ENCODE assay signal across 15 mouse cellular contexts in genomic region chr4:136666002-136666401, GRCm38 (mm10). TPM values are rescaled to one million over a fixed set of nuclear protein-coding genes. Genes with fewer than 3 reads are reported as not detected.
DNase-seq lines count a peak whose midpoint lies in the region; ATAC-seq and TF ChIP-seq lines count a peak whose summit lies in the region.
"Had no signal": no experiment of that assay in that cellular context is flagged by ENCODE, and none has a peak within 500 bp of the region (broad histone marks: within the 10 kb centered on the region; RNA-seq: fewer than 3 reads in every experiment).

No protein-coding gene starts in this region.

- H3K27ac ChIP-seq in kidney, postnatal 0 days = no peak overlapping the region
- no peak overlapping the region for H3K27ac ChIP-seq in testis, adult 2 months (ENCODE audit: control insufficient read depth, insufficient read depth, low read depth, low read length)
- no peak overlapping the region for H3K27ac ChIP-seq in stomach, postnatal 0 days (replicated peaks)
- H3K27ac ChIP-seq: limb, embryonic 12.5 days had no signal

- no peaks in the 10 kb centered on the region for H3K27me3 ChIP-seq in kidney, postnatal 0 days (ENCODE audit: insufficient read depth, low read length)
- no peaks in the 10 kb centered on the region for H3K27me3 ChIP-seq in testis, adult 2 months (ENCODE audit: control insufficient read depth, insufficient read depth, low read length)
- H3K27me3 ChIP-seq in stomach, postnatal 0 days (ENCODE audit: control insufficient read depth, insufficient read depth, low read length) = no peaks in the 10 kb centered on the region
- H3K27me3 ChIP-seq: forebrain, embryonic 13.5 days; limb, embryonic 12.5 days had no signal

- peak; percentile 19 for DNase-seq in CD4-positive, CD25-positive, alpha-beta regulatory T cell, adult 2 months (ENCODE audit: low read depth, low spot score)
- no peak for DNase-seq in kidney, postnatal 0 days (ENCODE audit: low spot score)
- no peak for DNase-seq in kidney, adult 9 months
- no peak for DNase-seq in testis, postnatal 10 days (ENCODE audit: low spot score)
- DNase-seq in stomach, postnatal 0 days (ENCODE audit: low spot score) = no peak
- no peak for DNase-seq in embryo, embryonic 11 days
- DNase-seq: adrenal gland, postnatal 36 days; gastrocnemius, postnatal 14 days; heart, postnatal 10 days had no signal

- ATAC-seq in CD4-positive, CD25-positive, alpha-beta regulatory T cell, adult 4 months = no peak
- no peak for ATAC-seq in kidney, postnatal 0 days (replicated peaks; ENCODE audit: low FRiP score, low read depth)
- no peak for ATAC-seq in stomach, postnatal 0 days (ENCODE audit: low FRiP score, low TSS enrichment)
- ATAC-seq: forebrain, embryonic 13.5 days had no signal

- H3K9ac ChIP-seq in kidney, postnatal 0 days (ENCODE audit: low read depth, low read length) = no peak overlapping the region
- no peak overlapping the region for H3K9ac ChIP-seq in stomach, postnatal 0 days (ENCODE audit: low read length)
- H3K9ac ChIP-seq: forebrain, embryonic 13.5 days; limb, embryonic 12.5 days had no signal

- TF ChIP-seq POLR2A in testis, adult 2 months (IDR thresholded peaks at IDR 0.05; ENCODE audit: control insufficient read depth, low read depth, low read length) = no peak

- no peaks in the 10 kb centered on the region for H3K4me1 ChIP-seq in kidney, postnatal 0 days (replicated peaks; ENCODE audit: insufficient read depth, low read length)
- no peaks in the 10 kb centered on the region; the same call in 1 of the 2 replicates for H3K4me1 ChIP-seq in testis, adult 2 months (ENCODE audit: control insufficient read depth, insufficient read depth, low read length)
- no peaks in the 10 kb centered on the region for H3K4me1 ChIP-seq in stomach, postnatal 0 days (replicated peaks; ENCODE audit: control insufficient read depth, insufficient read depth)
- H3K4me1 ChIP-seq: forebrain, embryonic 13.5 days; limb, embryonic 12.5 days had no signal

- TF ChIP-seq CTCF in kidney, postnatal 0 days (IDR thresholded peaks at IDR 0.05; ENCODE audit: low read depth) = peak; percentile 56
- peak; percentile 90 for TF ChIP-seq CTCF in testis, adult 2 months (IDR thresholded peaks at IDR 0.05; ENCODE audit: control insufficient read depth, insufficient read depth, insufficient replicate concordance, low read depth, low read length)
- peak; percentile 62 for TF ChIP-seq CTCF in stomach, postnatal 0 days (IDR thresholded peaks at IDR 0.05; ENCODE audit: low read depth)

- no peaks in the 10 kb centered on the region for H3K9me3 ChIP-seq in kidney, postnatal 0 days (replicated peaks; ENCODE audit: low read length)
- no peaks in the 10 kb centered on the region for H3K9me3 ChIP-seq in stomach, postnatal 0 days (ENCODE audit: control insufficient read depth, low read length)
- H3K9me3 ChIP-seq: forebrain, embryonic 13.5 days had no signal

- 62% methylated on average over 4 of the region's 4 CpGs for WGBS in kidney, postnatal 0 days
- WGBS in stomach, postnatal 0 days = 68% methylated on average over 4 of the region's 4 CpGs

- no peak overlapping the region for H3K4me3 ChIP-seq in kidney, postnatal 0 days (replicated peaks; ENCODE audit: low read depth, low read length)
- no peak overlapping the region for H3K4me3 ChIP-seq in testis, adult 2 months (ENCODE audit: control insufficient read depth, low read depth, low read length)
- H3K4me3 ChIP-seq in stomach, postnatal 0 days (ENCODE audit: low read depth, low read length) = no peak overlapping the region
- H3K4me3 ChIP-seq: forebrain, embryonic 13.5 days; limb, embryonic 12.5 days had no signal

- H3K4me2 ChIP-seq in kidney, postnatal 0 days (ENCODE audit: low read length) = no peak overlapping the region
- H3K4me2 ChIP-seq in stomach, postnatal 0 days (replicated peaks; ENCODE audit: low read depth) = no peak overlapping the region
- H3K4me2 ChIP-seq: forebrain, embryonic 13.5 days; limb, embryonic 12.5 days had no signal

- 0 out of 2 replicates have a peak, but pooled peaks cover 3% of the 10 kb centered on the region for H3K36me3 ChIP-seq in kidney, postnatal 0 days (ENCODE audit: insufficient read depth, low read length)
- no peaks in the 10 kb centered on the region for H3K36me3 ChIP-seq in testis, adult 2 months (ENCODE audit: control insufficient read depth, insufficient read depth, low read length)
- H3K36me3 ChIP-seq in stomach, postnatal 0 days (ENCODE audit: control insufficient read depth, insufficient read depth, low read length) = no peaks in the 10 kb centered on the region

- TF ChIP-seq EP300 in stomach, postnatal 0 days (optimal IDR thresholded peaks at IDR 0.05) = no peak

RNA-seq across cellular contexts. Expression of gene Lactbl1, which starts 43.6 kb away (rescaled TPM):
- under 1 TPM in 1 of 2 experiments, not detected in 1; 0.17 TPM for polyA plus RNA-seq in CD4-positive, CD25-positive, alpha-beta regulatory T cell, adult 4 months (2017; shearing (Covaris generic))
- not detected in 2 replicates for polyA plus RNA-seq in kidney, postnatal 0 days (2015; fragmentation: Nextera tagmentation; extraction: Ambion mirVana)
- 0.20 and 0.47 TPM in 2 replicates for polyA plus RNA-seq in testis, adult 2 months (2012; rRNA removed)
- not detected in 2 replicates for polyA plus RNA-seq in stomach, postnatal 0 days (2015; fragmentation: Nextera tagmentation; extraction: Ambion mirVana)
- polyA plus RNA-seq: embryonic facial prominence, embryonic 11.5 days; forebrain, embryonic 13.5 days; intestine, embryonic 14.5 days; limb, embryonic 12.5 days had no signal

RNA-seq across cellular contexts. Expression of gene Tex46, which starts 55.8 kb away (rescaled TPM):
- polyA plus RNA-seq in CD4-positive, CD25-positive, alpha-beta regulatory T cell, adult 4 months (2017; shearing (Covaris generic)) = not detected
- not detected in 2 replicates for polyA plus RNA-seq in kidney, postnatal 0 days (2015; fragmentation: Nextera tagmentation; extraction: Ambion mirVana)
- polyA plus RNA-seq in testis, adult 2 months (2012; rRNA removed) = 55.4 and 68.3 TPM in 2 replicates
- polyA plus RNA-seq in stomach, postnatal 0 days (2015; fragmentation: Nextera tagmentation; extraction: Ambion mirVana) = not detected in 2 replicates
- polyA plus RNA-seq: embryonic facial prominence, embryonic 11.5 days; forebrain, embryonic 13.5 days; intestine, embryonic 14.5 days; limb, embryonic 12.5 days had no signal

Comparison
In these comparisons a context has a peak if more than half of its experiments do, and no peak if none do; other contexts are left out.
1. RNA of gene Tex46, which starts 55.8 kb away (polyA plus RNA-seq): 55.4 to 68.3 TPM in testis, adult 2 months; not detected in CD4-positive, CD25-positive, alpha-beta regulatory T cell, adult 4 months, not detected in kidney, postnatal 0 days and not detected in stomach, postnatal 0 days; every median in the first group is over 10 times any median in the second.
2. Peak in every context shown above with its lines, with median percentiles within 50 percentile points of each other: CTCF ChIP-seq.